Mouse (Mus musculus): ENCODE measurements around the gene Dab2.

Dab2 gene

DNA sequence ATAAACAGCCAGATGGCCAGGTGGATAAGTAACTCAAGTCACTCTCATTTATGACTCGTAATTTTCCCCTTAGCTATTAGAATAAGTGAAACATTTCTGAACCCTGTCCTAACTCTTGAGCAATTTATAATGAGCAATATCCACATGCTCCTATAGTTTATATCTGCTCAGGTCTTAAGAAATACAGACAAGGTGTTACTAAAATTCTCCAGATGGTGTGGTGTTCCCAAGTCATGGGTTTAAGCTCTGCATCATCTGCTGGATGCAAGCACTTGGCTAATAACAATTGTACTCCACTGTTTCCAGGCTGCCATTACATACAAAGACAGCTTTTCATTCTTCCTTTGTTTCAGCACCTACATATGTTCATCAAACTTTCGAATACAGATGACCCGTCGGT lies 98.6 kb downstream of the Dab2 start:
- DNase-seq = no peak

DNA sequence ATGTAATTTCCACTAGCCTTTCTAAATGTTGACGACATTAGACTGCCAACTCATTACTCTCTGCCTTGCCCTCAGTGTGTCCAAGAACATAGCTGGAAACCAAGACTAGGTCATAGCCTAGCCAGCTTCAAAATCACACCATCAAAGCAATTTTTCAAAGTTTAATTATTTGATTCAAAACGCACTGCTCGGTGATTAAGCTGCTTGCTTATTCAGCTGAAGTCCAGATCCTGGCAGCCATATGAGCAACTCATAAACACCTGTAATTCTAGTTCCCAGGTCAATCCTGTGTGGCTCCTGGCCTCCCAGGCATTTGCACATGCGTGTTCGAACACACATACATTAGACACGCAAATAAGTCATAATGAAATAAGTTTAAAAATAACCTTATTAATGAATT lies 99.3 kb downstream of the Dab2 start:
- DNase-seq = no peak

DNA sequence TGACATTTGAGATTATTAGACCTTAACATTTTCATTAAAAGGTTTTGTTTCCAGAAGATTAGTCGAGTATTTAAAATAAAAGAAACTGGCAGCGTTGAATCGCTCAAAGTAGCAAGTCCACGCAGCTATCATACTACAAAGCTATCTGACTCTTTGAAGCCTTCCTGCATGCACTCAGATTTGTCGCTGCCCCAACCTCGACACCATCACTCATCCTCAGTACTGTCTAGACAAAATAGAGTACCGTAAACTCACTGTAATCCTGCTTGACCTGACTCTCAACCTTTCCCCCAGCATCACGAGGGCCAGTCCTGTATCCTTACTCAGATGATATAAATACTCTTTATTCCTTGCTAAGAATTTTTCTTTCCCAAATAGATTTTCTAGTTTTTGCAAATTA lies 100.5 kb downstream of the Dab2 start:
- DNase-seq = no peak

DNA sequence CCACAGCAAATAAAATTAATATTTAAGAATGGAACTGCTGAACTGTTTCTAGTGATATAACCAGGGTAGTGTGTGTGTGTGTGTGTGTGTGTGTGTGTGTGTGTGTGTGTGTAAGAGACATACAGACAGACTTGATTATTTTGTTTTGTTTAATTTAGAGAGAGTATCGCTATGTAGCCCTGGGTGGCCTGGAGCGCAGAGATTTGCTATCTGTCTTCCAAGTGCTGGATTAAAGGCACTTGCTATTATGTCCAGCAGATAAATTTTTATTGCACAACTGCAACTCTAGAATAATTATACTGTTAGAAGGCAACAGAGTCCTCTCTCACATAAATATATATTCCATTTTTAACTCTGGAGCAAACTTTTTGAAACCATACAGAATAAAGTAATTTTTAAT lies 102.8 kb downstream of the Dab2 start:
- DNase-seq = no peak

DNA sequence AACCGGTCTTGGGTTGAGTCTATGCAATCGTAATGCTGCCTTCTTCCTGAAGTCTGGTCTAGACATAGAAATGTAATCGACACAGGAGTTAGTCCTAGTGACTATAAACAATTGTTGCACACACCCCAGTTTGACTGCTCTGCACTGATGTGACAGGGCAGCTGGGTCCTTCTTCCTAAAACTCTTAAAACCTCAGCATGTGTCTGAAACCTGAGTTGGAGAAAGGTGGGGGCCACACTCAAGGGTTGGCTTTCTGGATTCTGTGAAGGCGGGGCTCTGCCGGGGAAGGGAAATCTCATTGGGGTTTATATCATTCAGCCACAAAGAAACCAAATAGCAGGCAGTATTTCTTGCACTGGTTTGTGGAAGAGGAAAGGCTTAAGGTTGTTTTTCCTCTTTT lies 104.6 kb downstream of the Dab2 start:
- no peak for DNase-seq

DNA sequence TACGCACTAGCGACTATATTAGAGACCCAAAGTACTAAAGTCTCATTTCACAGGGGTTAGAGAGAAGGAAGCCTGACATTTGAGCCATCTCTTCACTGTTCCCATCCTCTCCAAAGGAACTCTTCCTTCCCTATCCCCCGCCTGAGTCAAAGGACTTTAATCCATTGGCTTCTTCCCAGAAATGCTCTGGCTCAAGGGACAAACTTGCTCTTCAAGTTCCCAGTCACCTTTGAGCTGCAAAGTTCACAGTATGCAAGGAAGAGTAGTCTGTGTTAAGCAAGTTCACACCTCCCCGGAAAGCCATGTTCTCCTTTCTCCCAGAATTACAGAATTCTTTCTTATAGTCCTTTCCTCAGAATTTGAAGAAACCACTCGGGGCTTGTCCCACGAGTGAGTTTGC lies 107.2 kb downstream of the Dab2 start:
- peak; percentile 55 to 82 for DNase-seq

DNA sequence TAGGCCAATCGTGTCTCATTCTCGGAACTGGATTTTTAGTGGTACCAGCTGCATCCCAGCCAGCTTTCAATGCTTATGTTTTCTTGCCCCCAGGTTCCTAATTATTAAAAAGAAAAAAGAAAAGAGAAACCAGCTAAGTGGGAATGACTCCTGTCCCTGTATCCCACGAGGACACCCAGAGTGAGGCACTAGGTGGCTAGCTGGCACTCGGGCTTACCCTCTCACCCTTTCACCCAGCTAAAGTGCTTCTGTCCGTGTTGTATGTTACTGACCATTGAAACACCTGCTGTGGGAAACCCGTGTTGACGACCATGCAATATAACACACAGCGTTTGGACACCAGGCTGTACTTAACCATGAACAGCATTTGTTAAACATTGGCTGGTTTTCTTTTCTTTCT lies 109.4 kb downstream of the Dab2 start:
- no peak for DNase-seq

DNA sequence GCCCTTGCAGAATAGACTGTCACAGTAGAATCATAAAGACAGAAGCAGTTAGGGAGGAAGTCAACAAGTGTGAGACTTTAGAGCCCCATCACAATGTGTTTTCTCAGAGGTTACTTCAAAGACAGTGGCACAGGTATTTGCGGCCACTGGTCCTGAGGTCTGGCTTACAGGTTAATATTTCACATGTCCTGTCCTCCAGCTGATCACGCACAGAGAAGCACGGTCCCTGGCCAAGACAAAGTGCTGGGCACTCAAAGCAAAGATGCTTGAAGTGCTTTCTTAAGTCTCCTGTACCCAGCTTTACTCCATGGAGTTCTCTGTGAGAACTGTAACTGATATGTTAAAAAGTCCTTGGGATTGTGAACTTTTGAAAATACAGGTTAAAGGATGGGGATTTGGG lies 110.6 kb downstream of the Dab2 start:
- peak; percentile 44 to 49 for DNase-seq

DNA sequence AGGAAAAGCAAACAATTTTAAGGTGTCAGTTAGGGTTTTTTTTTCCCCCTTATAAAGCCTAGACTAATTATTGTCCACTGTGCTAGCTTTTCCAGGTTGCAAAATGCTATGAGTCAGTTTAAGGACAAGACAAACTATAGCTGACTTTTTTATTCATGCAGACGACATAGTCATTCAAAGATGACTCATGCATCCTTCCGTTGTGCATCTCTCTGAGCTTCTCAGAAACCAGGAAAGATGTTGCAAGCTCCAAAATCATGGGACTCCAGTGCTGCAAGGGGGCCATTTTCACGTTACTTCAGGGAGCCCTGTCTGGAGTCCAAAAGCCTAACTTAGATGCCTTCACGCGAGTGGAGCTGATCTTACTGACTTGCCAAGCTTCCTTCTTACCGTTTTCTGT lies 111.7 kb downstream of the Dab2 start:
- no peak for DNase-seq

DNA sequence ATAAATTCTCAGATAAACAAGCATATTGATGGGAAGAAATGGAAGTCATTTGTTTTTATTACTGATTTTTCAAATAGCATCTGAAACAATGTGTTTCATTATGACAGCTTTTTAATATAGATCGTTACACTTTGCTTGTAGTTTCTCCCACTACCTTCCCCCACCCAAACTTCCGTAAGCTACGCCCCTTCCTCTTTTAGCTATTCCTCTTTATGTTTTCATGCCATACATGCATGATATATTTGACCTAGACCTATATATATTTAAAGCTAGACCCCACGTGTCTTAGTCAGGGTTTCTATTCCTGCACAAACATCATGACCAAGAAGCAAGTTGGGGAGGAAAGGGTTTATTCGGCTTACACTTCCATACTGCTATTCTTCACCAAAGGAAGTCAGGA lies 115.7 kb downstream of the Dab2 start:
- no peak for DNase-seq

DNA sequence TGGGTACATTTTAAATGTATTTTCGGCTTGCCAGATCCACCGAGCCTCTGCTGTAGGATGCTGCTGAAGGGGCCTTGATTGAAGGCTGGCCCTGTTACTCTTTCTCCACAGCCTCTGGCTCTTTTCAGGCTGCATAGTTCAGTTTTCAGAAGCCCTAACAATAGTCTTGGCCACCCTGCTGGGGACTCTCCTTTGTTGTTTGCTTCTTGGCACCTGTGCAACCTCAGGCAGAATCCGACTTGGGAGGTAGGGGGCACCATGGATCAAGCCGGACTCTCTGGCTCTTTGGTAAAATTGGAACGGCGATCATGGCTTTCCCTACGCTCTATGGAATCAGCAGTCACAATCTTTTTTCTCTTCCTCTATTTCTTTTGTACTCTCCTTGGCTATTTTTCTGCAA lies 132.2 kb downstream of the Dab2 start:
- no peak for DNase-seq

DNA sequence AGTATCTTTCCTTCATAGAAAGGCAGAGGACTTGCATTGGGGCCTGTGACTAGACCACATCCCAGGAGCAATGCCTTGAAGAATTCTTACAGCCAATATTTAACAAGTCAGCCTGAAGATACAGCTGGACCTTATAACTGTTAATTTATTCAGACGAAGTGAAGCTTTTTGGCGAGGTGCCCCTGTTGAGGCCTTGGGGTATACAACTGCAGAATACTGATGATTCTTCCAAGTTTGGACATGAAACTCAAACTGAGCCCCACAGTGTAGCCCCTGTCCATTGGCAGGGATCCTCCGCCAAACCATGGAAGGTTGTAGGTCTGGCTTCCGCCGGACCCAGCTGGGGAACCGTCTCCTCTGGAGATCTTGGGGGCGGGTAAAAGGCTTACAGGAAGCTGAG lies 132.8 kb downstream of the Dab2 start:
- DNase-seq = peak in 1 of 2 experiments; percentile 23

DNA sequence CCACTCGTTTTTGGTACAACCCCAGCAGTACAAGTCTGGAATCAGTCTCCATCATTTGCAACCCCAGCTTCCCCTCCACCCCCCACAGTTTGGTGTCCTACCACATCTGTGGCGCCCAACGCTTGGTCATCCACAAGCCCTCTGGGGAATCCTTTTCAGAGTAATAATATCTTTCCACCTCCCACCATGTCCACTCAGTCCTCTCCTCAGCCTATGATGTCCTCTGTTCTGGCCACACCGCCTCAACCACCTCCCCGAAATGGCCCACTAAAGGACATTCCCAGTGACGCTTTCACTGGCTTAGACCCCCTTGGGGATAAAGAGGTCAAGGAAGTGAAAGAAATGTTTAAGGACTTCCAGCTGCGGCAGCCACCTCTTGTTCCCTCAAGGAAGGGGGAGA lies 135.7 kb downstream of the Dab2 start:
- DNase-seq = no peak

DNA sequence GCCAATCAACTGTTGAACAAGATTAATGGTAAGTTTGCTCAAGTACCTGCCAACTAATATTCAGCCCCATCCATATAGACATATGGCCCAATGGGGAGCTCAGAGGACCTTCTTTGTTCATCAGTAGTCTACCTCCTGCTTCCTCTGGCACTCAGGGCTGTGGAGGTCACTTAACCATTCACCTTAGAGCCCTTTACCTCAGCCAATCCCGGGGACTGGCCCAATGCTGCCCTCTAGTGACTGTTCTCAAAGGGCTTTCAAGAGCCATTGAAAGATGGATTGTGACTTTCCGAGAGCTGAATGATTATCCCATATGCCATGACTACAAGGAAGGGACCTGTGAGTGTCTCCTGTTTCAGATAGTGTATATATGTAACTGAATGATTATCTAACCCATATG lies 136.2 kb downstream of the Dab2 start:
- DNase-seq = peak; percentile 39 to 69

DNA sequence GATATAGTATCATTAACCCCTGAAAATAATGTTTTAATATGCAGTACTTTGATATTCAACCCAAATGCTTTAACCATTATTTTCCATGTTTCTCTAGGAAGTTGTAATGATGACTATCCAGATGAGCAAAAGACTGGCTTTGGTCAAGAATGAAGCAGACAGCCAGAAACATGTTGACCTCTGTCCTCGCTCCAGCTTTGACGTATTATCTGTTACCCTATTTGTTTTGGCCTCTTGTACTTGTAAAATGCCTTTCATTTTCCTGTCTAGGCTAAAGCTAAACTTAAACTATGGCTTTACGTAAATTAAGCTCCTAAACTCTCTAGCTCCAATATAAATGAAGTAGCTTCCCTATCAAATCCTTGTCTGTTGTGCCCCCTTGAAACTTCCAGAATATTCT lies 139.1 kb downstream of the Dab2 start:
- DNase-seq = no peak

DNA sequence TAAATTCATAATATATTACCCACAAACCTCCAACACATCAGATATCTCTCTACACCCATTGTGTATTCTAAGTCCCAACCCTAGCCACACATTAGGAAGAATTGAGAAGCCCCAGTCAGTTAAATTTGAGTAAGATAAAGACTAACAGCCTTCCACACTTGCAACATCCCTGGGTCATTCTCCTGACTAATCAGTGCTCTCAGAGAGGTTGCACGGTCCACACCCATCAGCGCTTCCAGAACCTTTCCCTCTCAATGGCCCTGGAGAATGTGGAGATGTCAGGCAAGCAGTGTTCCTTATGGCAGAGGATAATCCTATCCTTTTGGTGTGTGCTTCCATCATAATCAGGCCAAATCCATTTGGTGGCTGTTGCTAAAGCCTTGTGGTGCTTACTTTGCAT lies 144.9 kb downstream of the Dab2 start:
- DNase-seq = no peak

DNA sequence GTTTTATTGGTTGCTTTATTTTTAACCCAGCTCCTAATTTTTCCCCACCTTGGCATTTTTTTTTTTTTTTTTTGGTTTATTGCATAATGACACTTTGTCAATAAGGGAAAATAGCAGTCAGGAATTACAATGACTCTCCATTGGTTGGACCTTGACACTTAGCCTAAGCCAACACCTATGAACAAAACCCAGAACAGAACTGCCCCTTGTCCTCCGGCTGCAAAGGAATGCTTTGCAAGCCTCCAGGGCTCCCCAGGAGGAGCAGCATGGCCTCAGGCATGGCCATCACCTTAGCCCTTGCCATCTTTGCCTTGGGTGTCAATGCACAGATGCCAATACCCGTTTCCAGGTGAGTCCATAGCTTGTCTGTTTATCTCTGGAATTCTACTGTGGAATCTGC lies 145.5 kb downstream of the Dab2 start, which contains the start of gene C9:
Gene C9, plus strand, starts transcription at position 193 of the 400 bp plus-strand sequence.
- no peak for DNase-seq

DNA sequence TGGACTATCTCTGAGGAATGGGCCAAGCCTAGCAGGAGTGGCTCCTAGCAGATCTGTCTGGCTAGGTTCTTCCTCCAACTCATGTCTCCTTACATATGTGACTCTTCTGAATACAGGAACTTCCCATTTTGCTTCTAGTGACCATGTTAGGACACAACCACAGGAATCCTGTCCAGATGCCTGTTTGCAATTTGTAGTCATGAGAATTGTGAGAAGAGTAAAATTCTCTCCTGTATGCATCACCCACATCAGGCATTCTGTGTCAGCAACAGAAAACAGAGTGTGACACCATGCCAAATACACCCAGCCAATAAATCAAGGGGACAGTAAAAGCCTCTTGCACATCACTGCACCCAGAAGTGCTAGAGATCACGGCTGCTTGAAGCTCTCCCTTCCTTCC lies 146.6 kb downstream of the Dab2 start:
- DNase-seq = no peak

DNA sequence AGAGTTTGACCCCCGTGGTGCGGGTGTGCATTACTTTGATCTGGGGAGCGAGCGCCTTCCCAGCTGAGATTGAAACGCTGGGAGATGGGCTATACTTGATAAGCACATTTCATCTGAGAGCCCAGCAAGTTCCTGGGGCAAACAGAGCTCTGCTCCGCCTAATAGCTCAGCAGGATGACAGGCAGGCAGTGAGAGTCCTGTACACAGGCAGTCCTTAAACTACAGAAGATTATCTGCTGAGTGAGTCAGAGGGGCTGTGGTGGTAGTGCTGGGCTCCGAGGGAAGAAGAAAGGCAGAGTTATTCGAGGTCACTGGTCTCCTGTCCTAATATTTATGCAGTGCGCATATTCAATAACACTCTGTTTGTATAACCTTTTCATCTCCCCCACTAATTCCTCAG lies 149.3 kb downstream of the Dab2 start:
- no peak for DNase-seq

DNA sequence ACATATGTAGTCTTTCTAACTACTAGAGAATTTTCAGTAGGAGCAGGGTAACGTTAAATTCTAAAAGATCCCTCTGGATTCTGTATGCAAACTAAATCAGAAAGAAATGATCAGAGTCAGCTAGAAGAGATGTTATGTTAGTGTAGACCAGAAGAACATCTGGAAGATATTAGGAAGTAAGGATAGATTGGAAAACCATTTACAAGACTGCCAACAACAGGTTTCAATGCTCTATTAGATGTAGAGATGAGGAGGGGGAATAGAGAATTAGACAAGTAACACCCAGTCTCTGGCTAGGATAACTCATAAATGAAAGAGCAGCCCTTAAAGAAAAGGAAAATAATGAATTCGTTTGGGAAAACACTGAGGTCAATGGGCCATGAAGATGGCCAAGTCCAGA lies 154.9 kb downstream of the Dab2 start:
- DNase-seq = no peak

DNA sequence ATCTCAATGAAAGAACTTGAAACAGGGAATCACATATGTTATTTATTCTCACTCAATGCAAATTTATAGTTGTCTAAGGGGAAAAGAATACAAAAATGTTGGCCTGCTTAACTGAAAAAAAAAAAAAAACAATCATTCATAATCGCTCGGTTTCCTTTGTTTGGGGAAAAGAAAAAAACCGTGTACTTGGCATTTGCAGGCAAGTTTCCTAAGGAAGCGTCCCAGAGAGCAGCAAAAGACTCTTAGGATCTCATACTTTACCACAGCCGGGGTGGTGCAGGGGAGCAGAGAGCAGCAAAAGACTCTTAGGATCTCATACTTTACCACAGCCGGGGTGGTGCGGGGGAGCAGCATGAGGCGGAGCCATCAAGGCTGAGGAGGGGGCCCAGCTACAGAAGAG lies 161.8 kb downstream of the Dab2 start:
- DNase-seq = no peak

DNA sequence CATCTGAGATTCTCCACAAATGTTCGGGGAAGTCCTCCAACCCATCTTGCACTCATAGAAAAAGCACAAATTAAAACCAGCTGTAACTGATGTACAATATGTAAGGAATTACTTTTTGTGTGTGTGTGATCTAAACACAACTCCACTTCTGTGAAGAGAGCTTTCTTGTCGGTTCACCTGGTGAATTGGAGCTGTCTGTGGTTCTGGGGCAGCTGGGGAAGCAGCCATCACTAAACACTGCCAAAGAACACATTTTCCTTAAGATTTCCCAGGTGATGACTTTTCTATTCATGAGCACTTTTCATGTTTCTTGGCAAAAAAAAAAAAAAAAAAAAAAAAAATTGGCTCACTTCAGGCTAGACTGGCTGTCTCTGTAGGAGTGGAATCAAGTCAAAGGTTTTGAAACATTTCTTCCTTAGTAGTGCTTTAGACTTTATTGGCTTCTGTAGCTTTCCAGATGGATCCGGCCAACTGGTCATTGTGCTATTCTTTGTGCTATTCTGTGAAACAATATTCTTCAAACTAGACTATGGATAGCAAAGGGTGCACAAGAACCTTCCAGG lies 163.9 kb downstream of the Dab2 start:
- DNase-seq = no peak

DNA sequence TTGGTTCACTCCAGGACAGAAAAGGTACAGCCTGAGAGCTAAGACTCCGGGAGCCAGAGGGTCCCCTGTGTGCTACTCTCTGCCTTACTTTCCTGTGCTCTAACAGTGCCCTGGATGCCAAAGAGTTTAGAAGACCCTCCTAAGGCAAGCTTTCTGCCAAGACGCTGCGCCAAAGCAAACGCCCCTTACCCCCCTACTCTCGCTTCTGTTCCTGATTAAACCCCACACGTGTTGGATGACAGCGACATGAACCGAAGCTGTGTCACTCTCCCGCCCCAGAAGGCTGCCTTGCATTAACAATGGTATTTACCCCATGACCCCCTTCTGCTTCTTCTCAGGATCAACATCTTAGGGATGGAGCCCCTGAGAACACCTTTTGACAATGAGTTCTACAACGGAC lies 167.4 kb downstream of the Dab2 start:
- no peak for DNase-seq

DNA sequence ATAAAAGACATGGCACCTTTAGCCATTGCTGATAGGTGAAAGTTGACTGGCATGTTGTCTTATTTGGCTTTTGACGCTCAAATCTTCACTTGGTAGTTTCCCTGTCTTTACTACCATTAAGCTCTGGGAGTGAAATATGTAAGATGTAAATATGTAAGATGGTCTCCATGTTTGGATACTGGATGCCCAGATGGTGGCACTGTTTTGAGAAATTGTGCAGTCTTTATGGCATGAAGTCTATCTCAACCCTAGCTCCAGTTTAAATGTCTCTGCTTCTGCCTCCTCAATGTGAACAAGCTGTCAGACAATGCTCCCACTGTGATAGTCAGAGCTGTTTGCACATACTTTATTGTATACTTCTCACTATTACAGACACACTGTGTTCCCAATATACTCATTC lies 169.3 kb downstream of the Dab2 start:
- no peak for DNase-seq

DNA sequence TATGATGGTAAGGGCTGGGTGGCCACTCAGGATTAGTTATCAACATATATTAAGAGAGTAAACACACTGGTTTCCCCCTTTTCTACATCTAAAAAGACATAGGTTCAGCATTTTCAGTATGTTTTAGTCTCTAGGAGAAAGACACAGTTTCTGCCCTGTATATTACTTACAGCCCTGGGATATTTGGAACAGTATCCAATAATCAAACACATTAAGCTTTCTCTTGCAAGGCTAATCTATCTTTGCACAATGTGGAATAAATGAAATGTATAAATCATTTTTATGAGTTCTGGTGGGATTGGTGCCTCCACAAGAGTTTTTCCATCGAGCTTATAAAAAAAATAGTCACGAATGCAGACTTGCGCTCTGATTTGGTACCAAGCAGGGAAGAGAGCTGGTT lies 169.8 kb downstream of the Dab2 start:
- DNase-seq = no peak

DNA sequence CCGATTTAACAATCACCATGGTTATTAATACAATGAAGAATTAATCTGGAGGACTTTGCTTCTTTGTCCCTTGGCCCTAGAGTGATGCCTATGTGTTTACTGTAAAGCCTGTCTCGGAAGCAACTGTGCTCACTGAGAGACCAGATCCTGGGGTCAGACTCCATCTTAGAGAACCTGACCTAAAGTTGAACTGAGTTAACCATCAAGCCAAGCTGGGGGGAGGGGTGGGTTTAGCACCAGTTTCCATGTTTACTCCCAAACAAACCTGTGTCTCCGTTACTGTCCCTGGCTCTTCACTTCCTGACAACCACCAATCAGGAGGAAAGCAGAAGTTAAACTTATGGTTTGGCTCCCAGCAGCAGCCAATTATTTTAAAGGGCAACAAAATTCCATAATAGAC lies 184.0 kb downstream of the Dab2 start:
- peak in 1 of 2 experiments; percentile 14 for DNase-seq

Data from kidney, adult 8-10 months (tissue).